Mouse (Mus musculus): Measurements from ENCODE around the gene Zfp652. TPM values are rescaled to one million over a fixed set of nuclear protein-coding genes. Genes with fewer than 3 reads are reported as not detected.
A peak's percentile ranks its signal among the peaks of the same experiment; 100 is the strongest.
"Not testable (repeated sequence)": the region's sequence is repeated elsewhere in the genome, so short reads cannot be mapped to it uniquely, and the experiment has no call there.

Zfp652 gene
- polyA plus RNA-seq, 1 experiment from 2014 or later: 18.4 TPM

- no peak overlapping the region for H3K9ac ChIP-seq
- no peaks in the 10 kb centered on the region for H3K4me1 ChIP-seq (replicated peaks)
- no peaks in the 10 kb centered on the region for H3K27me3 ChIP-seq (replicated peaks)
- H3K36me3 ChIP-seq: no peaks in the 10 kb centered on the region
- H3K4me2 ChIP-seq (replicated peaks): no peak overlapping the region
- H3K27ac ChIP-seq: no peak overlapping the region
- ATAC-seq: no peak
- no peaks in the 10 kb centered on the region for H3K9me3 ChIP-seq
- WGBS: 59% methylated on average over 5 of the region's 5 CpGs
- H3K4me3 ChIP-seq (replicated peaks): no peak overlapping the region
These were observed 141.2 kb downstream of the Zfp652 start for GRCm38 (mm10) chr11:95853684-95854083.

- no peak for ATAC-seq
- no peak overlapping the region for H3K4me2 ChIP-seq (replicated peaks)
- H3K9ac ChIP-seq: no peak overlapping the region
- no peaks in the 10 kb centered on the region for H3K27me3 ChIP-seq (replicated peaks)
- no peak overlapping the region for H3K27ac ChIP-seq
- no peaks in the 10 kb centered on the region for H3K9me3 ChIP-seq
- H3K36me3 ChIP-seq: no peaks in the 10 kb centered on the region
- WGBS: 80% methylated on average over 4 of the region's 4 CpGs
- H3K4me1 ChIP-seq (replicated peaks): peaks cover 7% of the 10 kb centered on the region
- no peak overlapping the region for H3K4me3 ChIP-seq (replicated peaks)
These were observed 144.8 kb downstream of the Zfp652 start for GRCm38 (mm10) chr11:95857306-95857705.

GRCm38 (mm10) chr11:95857716-95858527 lies 145.4 kb downstream of the Zfp652 start:
- Histone ChIP-seq H3K4me3 (replicated peaks) (peak overlapping the region; percentile 76), H3K27ac (peak overlapping the region; percentile 97), H3K4me2 (replicated peaks) (peak overlapping the region; percentile 78), H3K9ac (peak overlapping the region; percentile 54), H3K4me1 (replicated peaks) (peaks cover 7% of the 10 kb centered on the region), H3K36me3 (no peaks in the 10 kb centered on the region), H3K9me3 (no peaks in the 10 kb centered on the region), H3K27me3 (replicated peaks) (no peaks in the 10 kb centered on the region)
- ATAC-seq: 0 out of 2 replicates have a peak, but pooled peaks have one; percentile 3
- WGBS: 21% methylated on average over 21 of the region's 21 CpGs

GRCm38 (mm10) chr11:95858528-95859467 lies 146.3 kb downstream of the Zfp652 start:
- peak overlapping the region; percentile 78 for H3K4me2 ChIP-seq (replicated peaks)
- H3K4me1 ChIP-seq (replicated peaks): peaks cover 7% of the 10 kb centered on the region
- H3K9ac ChIP-seq: peak overlapping the region; percentile 61
- ATAC-seq: peak; percentile 99
- H3K36me3 ChIP-seq: no peaks in the 10 kb centered on the region
- under 1% methylated on average over 58 of the region's 58 CpGs for WGBS
- peak overlapping the region; percentile 97 for H3K27ac ChIP-seq
- H3K9me3 ChIP-seq: no peaks in the 10 kb centered on the region
- peak overlapping the region; percentile 76 for H3K4me3 ChIP-seq (replicated peaks)
- no peaks in the 10 kb centered on the region for H3K27me3 ChIP-seq (replicated peaks)

- Histone ChIP-seq H3K4me2 (replicated peaks) (peak overlapping the region; percentile 78), H3K36me3 (no peaks in the 10 kb centered on the region), H3K27ac (peak overlapping the region; percentile 97), H3K9ac (peak overlapping the region; percentile 61), H3K27me3 (replicated peaks) (no peaks in the 10 kb centered on the region), H3K9me3 (no peaks in the 10 kb centered on the region), H3K4me3 (replicated peaks) (peak overlapping the region; percentile 76), H3K4me1 (replicated peaks) (peaks cover 7% of the 10 kb centered on the region)
- under 1% methylated on average over 35 of the region's 35 CpGs for WGBS
- peak; percentile 63 for ATAC-seq
These were observed 147.0 kb downstream of the Zfp652 start for GRCm38 (mm10) chr11:95859468-95859855.

GRCm38 (mm10) chr11:95860071-95860490 lies 147.6 kb downstream of the Zfp652 start:
- Histone ChIP-seq H3K4me3 (replicated peaks) (peak overlapping the region; percentile 76), H3K27ac (peak overlapping the region; percentile 97; the same call in 1 of the 2 replicates), H3K27me3 (replicated peaks) (no peaks in the 10 kb centered on the region), H3K9me3 (no peaks in the 10 kb centered on the region), H3K4me1 (replicated peaks) (peaks cover 7% of the 10 kb centered on the region), H3K4me2 (replicated peaks) (peak overlapping the region; percentile 78), H3K36me3 (no peaks in the 10 kb centered on the region), H3K9ac (peak overlapping the region; percentile 61)
- 13% methylated on average over 3 of the region's 3 CpGs for WGBS
- no peak for ATAC-seq

GRCm38 (mm10) chr11:95861397-95861796 lies 148.9 kb downstream of the Zfp652 start:
- no peaks in the 10 kb centered on the region for H3K36me3 ChIP-seq
- peaks cover 7% of the 10 kb centered on the region for H3K4me1 ChIP-seq (replicated peaks)
- H3K4me3 ChIP-seq (replicated peaks): no peak overlapping the region
- WGBS: 95% methylated on average over 8 of the region's 8 CpGs
- H3K27me3 ChIP-seq (replicated peaks): no peaks in the 10 kb centered on the region
- no peak overlapping the region for H3K27ac ChIP-seq
- no peak overlapping the region for H3K4me2 ChIP-seq (replicated peaks)
- no peak overlapping the region for H3K9ac ChIP-seq
- no peaks in the 10 kb centered on the region for H3K9me3 ChIP-seq
- ATAC-seq: no peak

- no peak overlapping the region for H3K27ac ChIP-seq
- ATAC-seq: no peak
- no peak overlapping the region for H3K9ac ChIP-seq
- no peaks in the 10 kb centered on the region for H3K9me3 ChIP-seq
- H3K36me3 ChIP-seq: no peaks in the 10 kb centered on the region
- H3K4me3 ChIP-seq (replicated peaks): no peak overlapping the region
- no peak overlapping the region for H3K4me2 ChIP-seq (replicated peaks)
- no peaks in the 10 kb centered on the region for H3K4me1 ChIP-seq (replicated peaks)
- H3K27me3 ChIP-seq (replicated peaks): no peaks in the 10 kb centered on the region
- 67% methylated on average over 4 of the region's 4 CpGs for WGBS
These were observed 157.0 kb downstream of the Zfp652 start for GRCm38 (mm10) chr11:95869442-95869841.

GRCm38 (mm10) chr11:95869918-95870470 lies 157.5 kb downstream of the Zfp652 start:
- H3K4me2 ChIP-seq (replicated peaks): no peak overlapping the region
- ATAC-seq: no peak
- no peak overlapping the region for H3K4me3 ChIP-seq (replicated peaks)
- H3K36me3 ChIP-seq: no peaks in the 10 kb centered on the region
- H3K9ac ChIP-seq: no peak overlapping the region
- 66% methylated on average over 6 of the region's 6 CpGs for WGBS
- no peaks in the 10 kb centered on the region for H3K9me3 ChIP-seq
- no peaks in the 10 kb centered on the region for H3K4me1 ChIP-seq (replicated peaks)
- no peaks in the 10 kb centered on the region for H3K27me3 ChIP-seq (replicated peaks)
- H3K27ac ChIP-seq: no peak overlapping the region

GRCm38 (mm10) chr11:95875804-95876203 lies 163.3 kb downstream of the Zfp652 start:
- Histone ChIP-seq H3K36me3 (no peaks in the 10 kb centered on the region), H3K4me3 (replicated peaks) (no peak overlapping the region), H3K9ac (no peak overlapping the region), H3K27me3 (replicated peaks) (no peaks in the 10 kb centered on the region), H3K4me1 (replicated peaks) (no peaks in the 10 kb centered on the region), H3K4me2 (replicated peaks) (no peak overlapping the region), H3K27ac (no peak overlapping the region), H3K9me3 (no peaks in the 10 kb centered on the region)
- WGBS: 43% methylated on average over 9 of the region's 9 CpGs
- no peak for ATAC-seq

GRCm38 (mm10) chr11:95876296-95876695 lies 163.8 kb downstream of the Zfp652 start:
- H3K36me3 ChIP-seq: no peaks in the 10 kb centered on the region
- H3K27me3 ChIP-seq (replicated peaks): no peaks in the 10 kb centered on the region
- H3K4me2 ChIP-seq (replicated peaks): no peak overlapping the region
- H3K9me3 ChIP-seq: no peaks in the 10 kb centered on the region
- 23% methylated on average over 7 of the region's 7 CpGs for WGBS
- H3K4me1 ChIP-seq (replicated peaks): no peaks in the 10 kb centered on the region
- H3K9ac ChIP-seq: no peak overlapping the region
- no peak overlapping the region for H3K27ac ChIP-seq
- H3K4me3 ChIP-seq (replicated peaks): no peak overlapping the region
- ATAC-seq: no peak

- not testable (repeated sequence) for H3K4me3 ChIP-seq (replicated peaks); H3K27me3 ChIP-seq (replicated peaks); H3K9me3 ChIP-seq; H3K36me3 ChIP-seq; H3K9ac ChIP-seq; H3K27ac ChIP-seq; H3K4me1 ChIP-seq (replicated peaks); H3K4me2 ChIP-seq (replicated peaks); ATAC-seq
- 63% methylated on average over 2 of the region's 2 CpGs for WGBS
These were observed 167.4 kb downstream of the Zfp652 start for GRCm38 (mm10) chr11:95879861-95880260.

Measured in intestine, embryonic 15.5 days (tissue).